Mouse (Mus musculus): ENCODE data around the gene Tns1.
A peak's percentile ranks its signal among the peaks of the same experiment; 100 is the strongest.

The Tns1 gene

GRCm38 (mm10) chr1:73959344-73959743 is 164.9 kb downstream of the Tns1 start:
- DNase-seq (ENCODE audit: low read depth, low spot score) = peak; percentile 18

GRCm38 (mm10) chr1:73958210-73958983 is 165.9 kb downstream of the Tns1 start:
- no peak for DNase-seq (ENCODE audit: low read depth, low spot score)

GRCm38 (mm10) chr1:73957428-73957827 is 166.8 kb downstream of the Tns1 start:
- DNase-seq (ENCODE audit: low read depth, low spot score) = no peak

- DNase-seq (ENCODE audit: low read depth, low spot score) = no peak
These were observed 167.9 kb downstream of the Tns1 start for GRCm38 (mm10) chr1:73956320-73956719.

GRCm38 (mm10) chr1:73955259-73955842 is 168.9 kb downstream of the Tns1 start:
- no peak for DNase-seq (ENCODE audit: low read depth, low spot score)

GRCm38 (mm10) chr1:73954614-73955013 is 169.6 kb downstream of the Tns1 start:
- no peak for DNase-seq (ENCODE audit: low read depth, low spot score)

- no peak for DNase-seq (ENCODE audit: low read depth, low spot score)
These were observed 170.2 kb downstream of the Tns1 start for GRCm38 (mm10) chr1:73954015-73954408.

- peak; percentile 22 for DNase-seq (ENCODE audit: low read depth, low spot score)
These were observed 170.8 kb downstream of the Tns1 start for GRCm38 (mm10) chr1:73953317-73954014.

GRCm38 (mm10) chr1:73952598-73952997 is 171.7 kb downstream of the Tns1 start:
- DNase-seq (ENCODE audit: low read depth, low spot score) = no peak

GRCm38 (mm10) chr1:73951178-73951577 is 173.1 kb downstream of the Tns1 start:
- no peak for DNase-seq (ENCODE audit: low read depth, low spot score)

- DNase-seq (ENCODE audit: low read depth, low spot score) = peak; percentile 40
These were observed 175.5 kb downstream of the Tns1 start for GRCm38 (mm10) chr1:73948757-73949156.

- DNase-seq (ENCODE audit: low read depth, low spot score) = peak; percentile 76
These were observed 176.5 kb downstream of the Tns1 start for GRCm38 (mm10) chr1:73947525-73948304.

GRCm38 (mm10) chr1:73946701-73947100 is 177.5 kb downstream of the Tns1 start:
- DNase-seq (ENCODE audit: low read depth, low spot score) = no peak

- no peak for DNase-seq (ENCODE audit: low read depth, low spot score)
These were observed 179.9 kb downstream of the Tns1 start for GRCm38 (mm10) chr1:73944393-73944792.

GRCm38 (mm10) chr1:73943667-73944289 is 180.5 kb downstream of the Tns1 start:
- DNase-seq (ENCODE audit: low read depth, low spot score) = no peak

- DNase-seq (ENCODE audit: low read depth, low spot score) = no peak
These were observed 181.0 kb downstream of the Tns1 start for GRCm38 (mm10) chr1:73943255-73943654.

- DNase-seq (ENCODE audit: low read depth, low spot score) = no peak
These were observed 182.0 kb downstream of the Tns1 start for GRCm38 (mm10) chr1:73942243-73942642.

GRCm38 (mm10) chr1:73941697-73942096 is 182.6 kb downstream of the Tns1 start:
- DNase-seq (ENCODE audit: low read depth, low spot score) = no peak

GRCm38 (mm10) chr1:73940491-73941204 is 183.6 kb downstream of the Tns1 start:
- DNase-seq (ENCODE audit: low read depth, low spot score) = no peak

- DNase-seq (ENCODE audit: low read depth, low spot score) = peak; percentile 45
These were observed 185.7 kb downstream of the Tns1 start for GRCm38 (mm10) chr1:73938597-73938996.

GRCm38 (mm10) chr1:73937805-73938204 is 186.4 kb downstream of the Tns1 start:
- no peak for DNase-seq (ENCODE audit: low read depth, low spot score)
